Mouse (Mus musculus): Measurements from ENCODE around the gene Oxld1. TPM values are rescaled to one million over a fixed set of nuclear protein-coding genes. Genes with fewer than 3 reads are reported as not detected.
"Not testable (repeated sequence)": the region's sequence is repeated elsewhere in the genome, so short reads cannot be mapped to it uniquely, and the experiment has no call there.

The Oxld1 gene
- total and polyA plus RNA-seq, 2 experiments from 2014 or later: 40.1 to 69.2 TPM

- H3K9ac ChIP-seq (replicated peaks; ENCODE audit: low read depth, low read length): no peak overlapping the region
- H3K36me3 ChIP-seq (replicated peaks; ENCODE audit: control insufficient read depth, insufficient read depth, low read length): peaks cover 83% of the 10 kb centered on the region
- H3K27me3 ChIP-seq (ENCODE audit: control insufficient read depth, insufficient read depth, low read length): no peaks in the 10 kb centered on the region
- TF ChIP-seq CTCF (IDR thresholded peaks at IDR 0.05; ENCODE audit: low read depth): no peak
- no peak for TF ChIP-seq EP300 (IDR thresholded peaks at IDR 0.05; ENCODE audit: low read depth)
- ATAC-seq (ENCODE audit: insufficient read depth, low read depth) (no peak), DNase-seq (ENCODE audit: low spot score) (no peak)
- no peaks in the 10 kb centered on the region for H3K4me1 ChIP-seq (ENCODE audit: control insufficient read depth, insufficient read depth)
- no peak overlapping the region for H3K27ac ChIP-seq (ENCODE audit: low read depth)
- H3K9me3 ChIP-seq (replicated peaks; ENCODE audit: control insufficient read depth, low read length): no peaks in the 10 kb centered on the region
- H3K4me3 ChIP-seq (ENCODE audit: low read depth, low read length): no peak overlapping the region
- WGBS: 89% methylated on average over 1 of the region's 1 CpGs
- H3K4me2 ChIP-seq (ENCODE audit: low read depth, low read length): no peak overlapping the region
Observed at GRCm38 (mm10) chr11:120418592-120418991, 39.3 kb downstream of the Oxld1 start.

- DNase-seq (ENCODE audit: low spot score) (no peak), ATAC-seq (ENCODE audit: insufficient read depth, low read depth) (no peak)
- H3K4me1 ChIP-seq (ENCODE audit: control insufficient read depth, insufficient read depth): no peaks in the 10 kb centered on the region
- H3K4me3 ChIP-seq (ENCODE audit: low read depth, low read length): no peak overlapping the region
- H3K4me2 ChIP-seq (ENCODE audit: low read depth, low read length): no peak overlapping the region
- no peak overlapping the region for H3K27ac ChIP-seq (ENCODE audit: low read depth)
- no peaks in the 10 kb centered on the region for H3K9me3 ChIP-seq (replicated peaks; ENCODE audit: control insufficient read depth, low read length)
- H3K9ac ChIP-seq (replicated peaks; ENCODE audit: low read depth, low read length): no peak overlapping the region
- no peaks in the 10 kb centered on the region for H3K27me3 ChIP-seq (ENCODE audit: control insufficient read depth, insufficient read depth, low read length)
- 59% methylated on average over 7 of the region's 7 CpGs for WGBS
- peaks cover 90% of the 10 kb centered on the region for H3K36me3 ChIP-seq (replicated peaks; ENCODE audit: control insufficient read depth, insufficient read depth, low read length)
- TF ChIP-seq CTCF (IDR thresholded peaks at IDR 0.05; ENCODE audit: low read depth) (no peak), EP300 (IDR thresholded peaks at IDR 0.05; ENCODE audit: low read depth) (no peak)
Observed at GRCm38 (mm10) chr11:120417852-120418251, 40.0 kb downstream of the Oxld1 start.

DNA sequence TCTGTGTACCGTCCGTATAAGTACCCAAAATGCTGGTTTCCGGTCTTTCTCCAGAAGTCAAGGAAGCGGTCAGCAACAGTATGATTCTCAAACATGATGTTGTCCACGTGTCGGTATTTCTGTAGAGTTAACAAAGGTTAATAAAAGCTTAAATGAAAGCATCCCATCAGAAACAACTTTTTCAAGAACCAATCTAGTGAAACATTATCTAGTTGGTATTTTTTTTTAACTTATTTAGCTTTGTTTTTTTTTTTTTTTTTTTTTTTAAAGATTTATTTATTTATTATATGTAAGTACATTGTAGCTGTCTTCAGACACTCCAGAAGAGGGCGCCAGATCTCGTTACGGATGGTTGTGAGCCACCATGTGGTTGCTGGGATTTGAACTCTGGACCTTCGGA, 44.2 kb downstream of the Oxld1 start:
- not testable (repeated sequence) for H3K9me3 ChIP-seq (replicated peaks; ENCODE audit: control insufficient read depth, low read length); DNase-seq (ENCODE audit: low spot score); H3K9ac ChIP-seq (replicated peaks; ENCODE audit: low read depth, low read length); H3K4me2 ChIP-seq (ENCODE audit: low read depth, low read length); H3K4me3 ChIP-seq (ENCODE audit: low read depth, low read length); ATAC-seq (ENCODE audit: insufficient read depth, low read depth); H3K27ac ChIP-seq (ENCODE audit: low read depth); H3K4me1 ChIP-seq (ENCODE audit: control insufficient read depth, insufficient read depth); H3K27me3 ChIP-seq (ENCODE audit: control insufficient read depth, insufficient read depth, low read length)
- H3K36me3 ChIP-seq (replicated peaks; ENCODE audit: control insufficient read depth, insufficient read depth, low read length): peaks cover 90% of the 10 kb centered on the region
- 97% methylated on average over 7 of the region's 10 CpGs for WGBS

Other genes starting within 250 kb of the Oxld1 start
- 12.2 and 13.1 TPM in 2 replicates for gene Bahcc1, start 225.1 kb downstream of the Oxld1 start, total RNA-seq (2014; rRNA removed; ENCODE audit: low replicate concordance)
- 2.8 and 3.5 TPM in 2 replicates for gene Bahcc1, start 225.1 kb downstream of the Oxld1 start, polyA plus RNA-seq (2015; fragmentation: Nextera tagmentation; extraction: Ambion mirVana)
- 700 and 751 TPM in 2 replicates for gene Actg1, start 109.5 kb downstream of the Oxld1 start, total RNA-seq (2014; rRNA removed; ENCODE audit: low replicate concordance)
- gene Actg1, start 109.5 kb downstream of the Oxld1 start, polyA plus RNA-seq (2015; fragmentation: Nextera tagmentation; extraction: Ambion mirVana): 639 and 714 TPM in 2 replicates
- not detected in 2 replicates for gene Fscn2, start 96.5 kb downstream of the Oxld1 start, total RNA-seq (2014; rRNA removed; ENCODE audit: low replicate concordance)
- 0.65 and 0.68 TPM in 2 replicates for gene Fscn2, start 96.5 kb downstream of the Oxld1 start, polyA plus RNA-seq (2015; fragmentation: Nextera tagmentation; extraction: Ambion mirVana)
- gene Faap100, start 79.3 kb downstream of the Oxld1 start, total RNA-seq (2014; rRNA removed; ENCODE audit: low replicate concordance): 46.7 and 70.5 TPM in 2 replicates
- gene Faap100, start 79.3 kb downstream of the Oxld1 start, polyA plus RNA-seq (2015; fragmentation: Nextera tagmentation; extraction: Ambion mirVana): 22.3 and 28.6 TPM in 2 replicates
- gene Nploc4, start 20.4 kb downstream of the Oxld1 start, total RNA-seq (2014; rRNA removed; ENCODE audit: low replicate concordance): 59.0 and 66.0 TPM in 2 replicates
- 17.6 and 20.5 TPM in 2 replicates for gene Nploc4, start 20.4 kb downstream of the Oxld1 start, polyA plus RNA-seq (2015; fragmentation: Nextera tagmentation; extraction: Ambion mirVana)
- not detected in 2 replicates for gene Tspan10, start 15.4 kb downstream of the Oxld1 start, total RNA-seq (2014; rRNA removed; ENCODE audit: low replicate concordance)
- gene Tspan10, start 15.4 kb downstream of the Oxld1 start, polyA plus RNA-seq (2015; fragmentation: Nextera tagmentation; extraction: Ambion mirVana): 0.08 TPM in 1 of 2 replicates, not detected in the other
- not detected in 2 replicates for gene Pde6g, start 4.6 kb downstream of the Oxld1 start, total RNA-seq (2014; rRNA removed; ENCODE audit: low replicate concordance)
- 0.29 and 0.33 TPM in 2 replicates for gene Pde6g, start 4.6 kb downstream of the Oxld1 start, polyA plus RNA-seq (2015; fragmentation: Nextera tagmentation; extraction: Ambion mirVana)
- 4.7 and 5.7 TPM in 2 replicates for gene Ccdc137, start within 50 bp of the Oxld1 start, total RNA-seq (2014; rRNA removed; ENCODE audit: low replicate concordance)
- 11.2 and 12.6 TPM in 2 replicates for gene Ccdc137, start within 50 bp of the Oxld1 start, polyA plus RNA-seq (2015; fragmentation: Nextera tagmentation; extraction: Ambion mirVana)
- gene Arl16, start 9.5 kb upstream of the Oxld1 start, total RNA-seq (2014; rRNA removed; ENCODE audit: low replicate concordance): 35.4 and 48.3 TPM in 2 replicates
- 25.1 and 28.2 TPM in 2 replicates for gene Arl16, start 9.5 kb upstream of the Oxld1 start, polyA plus RNA-seq (2015; fragmentation: Nextera tagmentation; extraction: Ambion mirVana)
- gene Mrpl12, start 26.5 kb upstream of the Oxld1 start, total RNA-seq (2014; rRNA removed; ENCODE audit: low replicate concordance): 119 and 161 TPM in 2 replicates
- 308 and 315 TPM in 2 replicates for gene Mrpl12, start 26.5 kb upstream of the Oxld1 start, polyA plus RNA-seq (2015; fragmentation: Nextera tagmentation; extraction: Ambion mirVana)
- 66.8 and 74.3 TPM in 2 replicates for gene Slc25a10, start 33.8 kb upstream of the Oxld1 start, total RNA-seq (2014; rRNA removed; ENCODE audit: low replicate concordance)
- 30.3 and 33.8 TPM in 2 replicates for gene Slc25a10, start 33.8 kb upstream of the Oxld1 start, polyA plus RNA-seq (2015; fragmentation: Nextera tagmentation; extraction: Ambion mirVana)
- gene Gcgr, start 72.6 kb upstream of the Oxld1 start, total RNA-seq (2014; rRNA removed; ENCODE audit: low replicate concordance): 0.23 and 1.9 TPM in 2 replicates
- gene Gcgr, start 72.6 kb upstream of the Oxld1 start, polyA plus RNA-seq (2015; fragmentation: Nextera tagmentation; extraction: Ambion mirVana): 0.81 and 1.3 TPM in 2 replicates
- 66.9 and 93.5 TPM in 2 replicates for gene Mcrip1, start 91.7 kb upstream of the Oxld1 start, total RNA-seq (2014; rRNA removed; ENCODE audit: low replicate concordance)
- 136 and 138 TPM in 2 replicates for gene Mcrip1, start 91.7 kb upstream of the Oxld1 start, polyA plus RNA-seq (2015; fragmentation: Nextera tagmentation; extraction: Ambion mirVana)
- not detected in 2 replicates for gene Ppp1r27, start 93.1 kb upstream of the Oxld1 start, total RNA-seq (2014; rRNA removed; ENCODE audit: low replicate concordance)
- 0.20 TPM in 1 of 2 replicates, not detected in the other for gene Ppp1r27, start 93.1 kb upstream of the Oxld1 start, polyA plus RNA-seq (2015; fragmentation: Nextera tagmentation; extraction: Ambion mirVana)
- gene P4hb, start 115.2 kb upstream of the Oxld1 start, total RNA-seq (2014; rRNA removed; ENCODE audit: low replicate concordance): 232 and 241 TPM in 2 replicates
- gene P4hb, start 115.2 kb upstream of the Oxld1 start, polyA plus RNA-seq (2015; fragmentation: Nextera tagmentation; extraction: Ambion mirVana): 261 and 268 TPM in 2 replicates
- gene Arhgdia, start 123.6 kb upstream of the Oxld1 start, total RNA-seq (2014; rRNA removed; ENCODE audit: low replicate concordance): 204 and 231 TPM in 2 replicates
- 239 and 245 TPM in 2 replicates for gene Arhgdia, start 123.6 kb upstream of the Oxld1 start, polyA plus RNA-seq (2015; fragmentation: Nextera tagmentation; extraction: Ambion mirVana)
- gene Alyref, start 140.3 kb upstream of the Oxld1 start, total RNA-seq (2014; rRNA removed; ENCODE audit: low replicate concordance): 104 and 132 TPM in 2 replicates
- 147 and 155 TPM in 2 replicates for gene Alyref, start 140.3 kb upstream of the Oxld1 start, polyA plus RNA-seq (2015; fragmentation: Nextera tagmentation; extraction: Ambion mirVana)
- 41.1 and 43.4 TPM in 2 replicates for gene Anapc11, start 140.4 kb upstream of the Oxld1 start, total RNA-seq (2014; rRNA removed; ENCODE audit: low replicate concordance)
- gene Anapc11, start 140.4 kb upstream of the Oxld1 start, polyA plus RNA-seq (2015; fragmentation: Nextera tagmentation; extraction: Ambion mirVana): 163 and 185 TPM in 2 replicates
- 25.1 TPM in 1 of 2 replicates, not detected in the other for gene Npb, start 150.4 kb upstream of the Oxld1 start, total RNA-seq (2014; rRNA removed; ENCODE audit: low replicate concordance)
- gene Npb, start 150.4 kb upstream of the Oxld1 start, polyA plus RNA-seq (2015; fragmentation: Nextera tagmentation; extraction: Ambion mirVana): 9.9 and 11.8 TPM in 2 replicates
- gene Pcyt2, start 159.9 kb upstream of the Oxld1 start, total RNA-seq (2014; rRNA removed; ENCODE audit: low replicate concordance): 57.5 and 76.7 TPM in 2 replicates
- gene Pcyt2, start 159.9 kb upstream of the Oxld1 start, polyA plus RNA-seq (2015; fragmentation: Nextera tagmentation; extraction: Ambion mirVana): 67.5 and 69.6 TPM in 2 replicates
- gene Sirt7, start 167.2 kb upstream of the Oxld1 start, total RNA-seq (2014; rRNA removed; ENCODE audit: low replicate concordance): 12.4 and 63.2 TPM in 2 replicates
- gene Sirt7, start 167.2 kb upstream of the Oxld1 start, polyA plus RNA-seq (2015; fragmentation: Nextera tagmentation; extraction: Ambion mirVana): 14.1 and 15.2 TPM in 2 replicates
- gene Mafg, start 175.5 kb upstream of the Oxld1 start, total RNA-seq (2014; rRNA removed; ENCODE audit: low replicate concordance): 34.1 and 37.7 TPM in 2 replicates
- 13.6 and 14.1 TPM in 2 replicates for gene Mafg, start 175.5 kb upstream of the Oxld1 start, polyA plus RNA-seq (2015; fragmentation: Nextera tagmentation; extraction: Ambion mirVana)
- 2.1 and 5.8 TPM in 2 replicates for gene Pycr1, start 185.7 kb upstream of the Oxld1 start, total RNA-seq (2014; rRNA removed; ENCODE audit: low replicate concordance)
- 6.3 and 6.5 TPM in 2 replicates for gene Pycr1, start 185.7 kb upstream of the Oxld1 start, polyA plus RNA-seq (2015; fragmentation: Nextera tagmentation; extraction: Ambion mirVana)
- gene Myadml2, start 190.1 kb upstream of the Oxld1 start, total RNA-seq (2014; rRNA removed; ENCODE audit: low replicate concordance): 27.8 and 29.3 TPM in 2 replicates
- 32.7 and 33.5 TPM in 2 replicates for gene Myadml2, start 190.1 kb upstream of the Oxld1 start, polyA plus RNA-seq (2015; fragmentation: Nextera tagmentation; extraction: Ambion mirVana)
- gene Notum, start 203.1 kb upstream of the Oxld1 start, total RNA-seq (2014; rRNA removed; ENCODE audit: low replicate concordance): 0.27 TPM in 1 of 2 replicates, not detected in the other
- gene Notum, start 203.1 kb upstream of the Oxld1 start, polyA plus RNA-seq (2015; fragmentation: Nextera tagmentation; extraction: Ambion mirVana): 0.08 and 0.16 TPM in 2 replicates
- 88.8 and 146 TPM in 2 replicates for gene Aspscr1, start 214.9 kb upstream of the Oxld1 start, total RNA-seq (2014; rRNA removed; ENCODE audit: low replicate concordance)
- 86.3 and 87.9 TPM in 2 replicates for gene Aspscr1, start 214.9 kb upstream of the Oxld1 start, polyA plus RNA-seq (2015; fragmentation: Nextera tagmentation; extraction: Ambion mirVana)